Mouse (Mus musculus) testis, adult 2 months (tissue): ENCODE data around the gene Tapt1. TPM values are rescaled to one million over a fixed set of nuclear protein-coding genes. Genes with fewer than 3 reads are reported as not detected.

Source experiments
- H3K27ac ChIP-seq: fragments of 200-500 bp; 2 replicates; pipeline ENCODE4 v1.5.1; 2012; ENCODE audit warnings: low read depth, low read length; ENCODE audit not compliant: control insufficient read depth, insufficient read depth
- H3K27me3 ChIP-seq: fragments of 200-500 bp; 2 replicates; pipeline ENCODE4 v1.6.1; 2012; ENCODE audit warnings: mild to moderate bottlenecking, low read length, moderate library complexity; ENCODE audit not compliant: control insufficient read depth, insufficient read depth
- H3K36me3 ChIP-seq: fragments of 200-500 bp; 2 replicates; pipeline ENCODE4 v1.6.1; 2012; ENCODE audit warnings: mild to moderate bottlenecking, low read length; ENCODE audit not compliant: control insufficient read depth, insufficient read depth
- H3K4me1 ChIP-seq: fragments of 200-500 bp; 2 replicates; pipeline ENCODE4 v1.6.1; 2012; ENCODE audit warnings: low read length; ENCODE audit not compliant: control insufficient read depth, insufficient read depth
- H3K4me3 ChIP-seq: fragments of 200-500 bp; 2 replicates; pipeline ENCODE4 v1.5.1; 2012; ENCODE audit warnings: low read depth, mild to moderate bottlenecking, low read length, moderate library complexity, mixed read lengths; ENCODE audit not compliant: control insufficient read depth
- CTCF ChIP-seq: fragments of 200-500 bp; IDR thresholded peaks from 2 replicates; pipeline ENCODE4 v1.5.1; 2012; ENCODE audit warnings: low read depth, mild to moderate bottlenecking, inconsistent platforms, low read length, moderate library complexity; ENCODE audit not compliant: control insufficient read depth, insufficient read depth, insufficient replicate concordance
- POLR2A ChIP-seq: fragments of 200-500 bp; IDR thresholded peaks from 2 replicates; pipeline ENCODE4 v1.6.1; 2012; ENCODE audit warnings: low read depth, mild to moderate bottlenecking, inconsistent platforms, low read length, moderate library complexity; ENCODE audit not compliant: control insufficient read depth
- polyA plus RNA-seq: library from polyadenylated mRNA; depleted of rRNA; stranded (reverse); fragments of >200 nt; gene quantifications from 2 replicates; pipeline ENCODE4 v1.2.3, GENCODE M21; 2012

Tapt1 gene
- polyA plus RNA-seq, 1 experiment, result 29.4 TPM

- Histone ChIP-seq H3K27ac (no peak overlapping the region), H3K27me3 (no peaks in the 10 kb centered on the region), H3K4me3 (no peak overlapping the region), H3K36me3 (no peaks in the 10 kb centered on the region), H3K4me1 (no peaks in the 10 kb centered on the region)
- no peak for TF ChIP-seq POLR2A
- no peak for TF ChIP-seq CTCF
Measured at GRCm38 (mm10) chr5:44257401-44257800, 31.0 kb upstream of the Tapt1 start.

GRCm38 (mm10) chr5:44256512-44256911 lies 30.1 kb upstream of the Tapt1 start:
- no peaks in the 10 kb centered on the region for H3K4me1 ChIP-seq
- no peaks in the 10 kb centered on the region for H3K27me3 ChIP-seq
- no peak overlapping the region for H3K27ac ChIP-seq
- TF ChIP-seq CTCF (no peak), POLR2A (no peak)
- H3K4me3 ChIP-seq, result no peak overlapping the region
- no peaks in the 10 kb centered on the region for H3K36me3 ChIP-seq

GRCm38 (mm10) chr5:44255756-44256398 lies 29.5 kb upstream of the Tapt1 start:
- H3K36me3 ChIP-seq, result no peaks in the 10 kb centered on the region
- TF ChIP-seq CTCF (no peak), POLR2A (no peak)
- H3K27me3 ChIP-seq, result no peaks in the 10 kb centered on the region
- H3K27ac ChIP-seq, result no peak overlapping the region
- no peaks in the 10 kb centered on the region for H3K4me1 ChIP-seq
- no peak overlapping the region for H3K4me3 ChIP-seq

- Histone ChIP-seq H3K27me3 (no peaks in the 10 kb centered on the region), H3K36me3 (no peaks in the 10 kb centered on the region), H3K4me1 (no peaks in the 10 kb centered on the region), H3K27ac (no peak overlapping the region), H3K4me3 (no peak overlapping the region)
- TF ChIP-seq CTCF (no peak), POLR2A (no peak)
Measured at GRCm38 (mm10) chr5:44253449-44253848, 27.0 kb upstream of the Tapt1 start.

- Histone ChIP-seq H3K27ac (no peak overlapping the region), H3K36me3 (no peaks in the 10 kb centered on the region), H3K27me3 (no peaks in the 10 kb centered on the region), H3K4me3 (no peak overlapping the region), H3K4me1 (peaks cover 2% of the 10 kb centered on the region; the same call in 1 of the 2 replicates)
- TF ChIP-seq CTCF (no peak), POLR2A (no peak)
Measured at GRCm38 (mm10) chr5:44252395-44252794, 26.0 kb upstream of the Tapt1 start.

- H3K4me3 ChIP-seq, result no peak overlapping the region
- H3K36me3 ChIP-seq, result no peaks in the 10 kb centered on the region
- no peak overlapping the region for H3K27ac ChIP-seq
- peaks cover 2% of the 10 kb centered on the region for H3K4me1 ChIP-seq
- H3K27me3 ChIP-seq, result no peaks in the 10 kb centered on the region
- TF ChIP-seq POLR2A (no peak), CTCF (no peak)
Measured at GRCm38 (mm10) chr5:44250211-44250955, 24.0 kb upstream of the Tapt1 start.

- no peaks in the 10 kb centered on the region for H3K36me3 ChIP-seq
- peaks cover 2% of the 10 kb centered on the region for H3K4me1 ChIP-seq
- no peak overlapping the region for H3K27ac ChIP-seq
- H3K27me3 ChIP-seq, result no peaks in the 10 kb centered on the region
- TF ChIP-seq POLR2A, result no peak
- no peak for TF ChIP-seq CTCF
- no peak overlapping the region for H3K4me3 ChIP-seq
Measured at GRCm38 (mm10) chr5:44249363-44249762, 22.9 kb upstream of the Tapt1 start.
